Mouse (Mus musculus) heart, embryonic 14.5 days (tissue): ENCODE data around the gene Agbl4. TPM values are rescaled to one million over a fixed set of nuclear protein-coding genes. Genes with fewer than 3 reads are reported as not detected.

ENCODE experiments used
- ATAC-seq: fragments of 200-750 bp; cut with Nextera tagmentation; 2 replicates; pipeline ENCODE4 v1.8.0; 2017; ENCODE audit warnings: low read depth, moderate TSS enrichment; ENCODE audit not compliant: insufficient number of reproducible peaks, insufficient read depth, low FRiP score
- H3K27ac ChIP-seq, 2 experiments: fragments of 200-500 bp in 1 of 2; fragments of 300-500 bp in 1 of 2; sonication (generic) in 1 of 2; replicated peaks in 1 of 2; 2 replicates each; pipeline ENCODE4 v1.5.1; 2012 to 2014; ENCODE audit warnings: low read depth in 2 of 2, low read length in 2 of 2, control low read depth in 1 of 2, mild to moderate bottlenecking in 1 of 2, mixed read lengths in 1 of 2; ENCODE audit not compliant: control insufficient read depth in 1 of 2, insufficient read depth in 1 of 2
- H3K27me3 ChIP-seq: fragments of 300-500 bp; sonication (generic); 2 replicates; pipeline ENCODE4 v1.6.1; 2014; ENCODE audit warnings: mild to moderate bottlenecking, low read length, control low read depth; ENCODE audit not compliant: control insufficient read depth, insufficient read depth
- H3K36me3 ChIP-seq: fragments of 300-500 bp; sonication (generic); 2 replicates; pipeline ENCODE4 v1.6.1; 2014; ENCODE audit warnings: mild to moderate bottlenecking, control low read depth, low read length, mixed read lengths; ENCODE audit not compliant: control insufficient read depth, insufficient read depth
- H3K4me1 ChIP-seq, 2 experiments: fragments of 200-500 bp in 1 of 2; fragments of 300-500 bp in 1 of 2; sonication (generic) in 1 of 2; 2 replicates each; pipeline ENCODE4 v1.6.1; 2012 to 2014; ENCODE audit warnings: low read length in 2 of 2, control low read depth in 1 of 2, mixed read lengths in 1 of 2; ENCODE audit not compliant: control insufficient read depth in 2 of 2, insufficient read depth in 2 of 2
- H3K4me2 ChIP-seq: fragments of 300-500 bp; sonication (generic); 2 replicates; pipeline ENCODE4 v1.6.1; 2014; ENCODE audit warnings: mild to moderate bottlenecking, low read length
- H3K4me3 ChIP-seq, 2 experiments: fragments of 200-500 bp in 1 of 2; fragments of 300-500 bp in 1 of 2; sonication (generic) in 1 of 2; 2 replicates each; pipeline ENCODE4 v1.5.1; 2012 to 2014; ENCODE audit warnings: low read length in 2 of 2, mild to moderate bottlenecking in 2 of 2, control low read depth in 1 of 2, low read depth in 1 of 2, moderate library complexity in 1 of 2; ENCODE audit not compliant: control insufficient read depth in 1 of 2, insufficient read depth in 1 of 2
- H3K9ac ChIP-seq: fragments of 300-500 bp; sonication (generic); 2 replicates; pipeline ENCODE4 v1.6.1; 2014; ENCODE audit warnings: mild to moderate bottlenecking, low read length
- H3K9me3 ChIP-seq: fragments of 300-500 bp; sonication (generic); 2 replicates; pipeline ENCODE4 v1.6.1; 2016; ENCODE audit warnings: low read length, control low read depth; ENCODE audit not compliant: control insufficient read depth
- WGBS: fragments of 180-500 bp; shearing (Covaris S2); extraction: QIAGEN DNeasy Blood & Tissue Kit; methylation state at CpG from one replicate; pipeline ENCODE4 v1.1.7; 2014; 5-methylcytosine and 5-hydroxymethylcytosine counted together
- polyA plus RNA-seq: library from polyadenylated mRNA; unstranded; fragments of >200 nt; fragmentation: Nextera tagmentation; extraction: Ambion mirVana; gene quantifications from 2 replicates; pipeline ENCODE4 v1.2.1, GENCODE M21; 2014

Gene Agbl4
- polyA plus RNA-seq, 1 experiment from 2014 or later: 1.1 TPM

- Histone ChIP-seq H3K9me3 (no peaks in the 10 kb centered on the region), H3K27me3 (no peaks in the 10 kb centered on the region), H3K4me3 (no peak overlapping the region), H3K4me1 (peaks cover 2 to 3% of the 10 kb centered on the region in 2 experiments; a peak in 2 of 4 replicates), H3K9ac (no peak overlapping the region), H3K4me2 (no peak overlapping the region), H3K27ac (no peak overlapping the region), H3K36me3 (peaks cover 45% of the 10 kb centered on the region)
- 70% methylated on average over 5 of the region's 5 CpGs for WGBS
- no peak for ATAC-seq
These were observed 1060.1 kb downstream of the Agbl4 start for GRCm38 (mm10) chr4:111457568-111457967.

DNA sequence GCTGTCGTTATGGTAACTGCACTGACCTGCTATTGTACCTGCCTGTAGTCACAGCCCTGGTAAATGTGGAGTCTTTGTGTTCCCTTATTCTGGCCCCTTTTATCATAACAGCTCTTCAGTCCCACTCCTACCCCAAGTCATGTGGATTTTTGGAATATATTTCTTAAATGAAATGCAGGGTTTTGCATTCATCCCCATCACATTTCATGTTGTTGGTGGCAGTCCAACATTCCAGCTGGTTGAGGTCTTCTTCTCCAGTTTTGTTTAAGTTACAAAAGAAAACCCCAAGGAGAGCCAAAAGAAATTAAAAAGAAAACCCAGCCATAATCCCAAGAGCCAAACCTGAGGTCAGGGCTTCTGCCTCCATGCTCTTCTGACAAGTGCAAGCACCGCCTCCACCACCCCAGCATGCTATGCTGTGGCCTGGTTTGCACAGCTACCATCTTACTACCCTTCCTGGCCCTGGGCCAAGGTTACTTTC, 1069.9 kb downstream of the Agbl4 start:
- no peak overlapping the region for H3K9ac ChIP-seq
- no peak overlapping the region for H3K4me3 ChIP-seq
- H3K4me1 ChIP-seq: no peaks in the 10 kb centered on the region
- 71% methylated on average over 2 of the region's 2 CpGs for WGBS
- H3K27ac ChIP-seq: no peak overlapping the region
- no peaks in the 10 kb centered on the region for H3K27me3 ChIP-seq
- no peaks in the 10 kb centered on the region for H3K36me3 ChIP-seq
- H3K9me3 ChIP-seq: no peaks in the 10 kb centered on the region
- no peak for ATAC-seq
- no peak overlapping the region for H3K4me2 ChIP-seq

- Histone ChIP-seq H3K4me1 (no peaks in the 10 kb centered on the region), H3K4me2 (no peak overlapping the region), H3K4me3 (no peak overlapping the region), H3K9ac (no peak overlapping the region), H3K9me3 (no peaks in the 10 kb centered on the region), H3K27me3 (no peaks in the 10 kb centered on the region), H3K36me3 (no peaks in the 10 kb centered on the region), H3K27ac (no peak overlapping the region)
- no peak for ATAC-seq
- WGBS: 84% methylated on average over 4 of the region's 4 CpGs
These were observed 1070.3 kb downstream of the Agbl4 start for GRCm38 (mm10) chr4:111467796-111468195.

DNA sequence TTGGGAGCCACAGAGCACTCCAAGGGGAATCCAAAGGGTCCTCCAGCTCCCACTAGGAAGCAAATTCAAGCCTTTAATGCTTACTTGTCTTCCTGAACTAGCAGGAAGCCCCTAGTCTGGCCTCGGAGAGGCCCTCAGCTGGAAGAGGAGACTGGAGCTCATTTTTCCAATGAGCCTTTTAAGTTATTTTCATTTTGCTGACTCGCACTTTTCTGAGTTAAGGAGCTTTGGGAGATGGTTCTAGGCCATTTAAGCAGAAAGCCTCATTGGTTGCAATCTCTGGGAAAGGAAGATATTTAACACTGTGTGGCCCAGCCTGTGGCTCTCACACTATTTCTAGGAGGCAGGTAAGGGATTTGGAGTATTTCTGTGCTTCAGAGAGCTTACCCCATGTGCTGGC, 1072.4 kb downstream of the Agbl4 start:
- 69% methylated on average over 2 of the region's 2 CpGs for WGBS
- Histone ChIP-seq H3K27ac (no peak overlapping the region), H3K36me3 (no peaks in the 10 kb centered on the region), H3K9ac (no peak overlapping the region), H3K4me1 (no peaks in the 10 kb centered on the region), H3K9me3 (no peaks in the 10 kb centered on the region), H3K4me3 (no peak overlapping the region), H3K27me3 (no peaks in the 10 kb centered on the region), H3K4me2 (no peak overlapping the region)
- no peak for ATAC-seq

- Histone ChIP-seq H3K27ac (no peak overlapping the region), H3K27me3 (no peaks in the 10 kb centered on the region), H3K9me3 (no peaks in the 10 kb centered on the region), H3K4me3 (no peak overlapping the region), H3K4me1 (no peaks in the 10 kb centered on the region), H3K36me3 (no peaks in the 10 kb centered on the region), H3K9ac (no peak overlapping the region), H3K4me2 (no peak overlapping the region)
- WGBS: 81% methylated on average over 3 of the region's 3 CpGs
- ATAC-seq: no peak
These were observed 1074.3 kb downstream of the Agbl4 start for GRCm38 (mm10) chr4:111471726-111472125.

DNA sequence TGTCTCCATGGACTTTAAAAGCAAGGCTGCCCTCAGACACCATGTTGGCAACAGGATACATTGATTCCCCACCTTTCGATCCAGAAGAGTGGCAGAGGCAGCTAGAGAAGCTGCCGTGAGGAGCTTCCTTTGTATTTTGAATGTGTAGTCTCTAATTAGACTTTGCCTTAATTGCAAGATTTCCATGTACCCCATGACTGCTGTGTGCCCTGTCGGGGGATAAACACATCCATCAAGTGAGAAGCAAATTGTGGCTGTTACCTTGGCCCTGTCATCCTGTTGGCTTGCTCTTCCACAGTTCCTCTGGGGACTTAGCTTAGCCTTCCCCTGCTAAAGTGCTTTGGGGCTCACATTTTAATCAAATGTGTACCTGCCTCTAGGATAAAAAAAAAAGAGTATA, 1075.0 kb downstream of the Agbl4 start:
- Histone ChIP-seq H3K4me2 (no peak overlapping the region), H3K9ac (no peak overlapping the region), H3K4me1 (no peaks in the 10 kb centered on the region), H3K4me3 (no peak overlapping the region), H3K27ac (no peak overlapping the region), H3K27me3 (no peaks in the 10 kb centered on the region), H3K9me3 (no peaks in the 10 kb centered on the region), H3K36me3 (no peaks in the 10 kb centered on the region)
- ATAC-seq: no peak
- 80% methylated on average over 3 of the region's 3 CpGs for WGBS

- WGBS: 93% methylated on average over 1 of the region's 1 CpGs
- Histone ChIP-seq H3K9me3 (no peaks in the 10 kb centered on the region), H3K36me3 (no peaks in the 10 kb centered on the region), H3K4me1 (peaks cover 3 to 5% of the 10 kb centered on the region in 2 experiments; a peak in 3 of 4 replicates), H3K27ac (no peak overlapping the region), H3K4me2 (no peak overlapping the region), H3K9ac (no peak overlapping the region), H3K27me3 (no peaks in the 10 kb centered on the region), H3K4me3 (no peak overlapping the region)
- no peak for ATAC-seq
These were observed 1075.6 kb downstream of the Agbl4 start for GRCm38 (mm10) chr4:111473014-111473413.

DNA sequence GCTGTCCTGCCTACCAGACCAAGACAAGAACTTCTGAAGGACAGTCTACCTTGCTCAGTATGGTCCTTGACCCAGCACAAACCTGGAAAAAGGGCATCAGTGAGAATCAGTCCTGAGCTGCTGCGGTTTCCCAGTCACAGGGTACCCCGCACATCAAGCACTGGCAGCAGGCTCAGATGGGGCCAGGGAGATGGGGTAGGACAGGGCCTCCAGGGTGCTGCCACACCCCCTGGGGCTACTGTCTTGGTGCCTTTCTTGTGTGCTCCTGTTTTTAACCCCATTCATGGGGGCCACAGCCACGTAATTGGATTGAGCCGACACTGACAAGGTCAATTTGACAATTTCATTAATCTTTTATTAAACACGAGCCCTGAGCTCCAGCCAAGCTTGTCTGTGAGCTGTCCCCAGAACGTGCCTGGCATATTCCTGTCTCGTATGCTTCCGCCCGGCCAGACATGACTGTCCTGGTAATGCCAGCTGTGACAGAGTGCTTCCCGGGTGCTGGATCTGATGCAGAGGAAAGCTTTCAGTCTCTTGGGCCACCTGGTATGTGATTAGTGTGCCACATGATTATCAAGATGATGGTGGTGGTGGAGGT, 1078.0 kb downstream of the Agbl4 start:
- H3K27me3 ChIP-seq: no peaks in the 10 kb centered on the region
- no peak for ATAC-seq
- no peak overlapping the region for H3K27ac ChIP-seq
- no peak overlapping the region for H3K9ac ChIP-seq
- peaks cover 3 to 9% of the 10 kb centered on the region in 2 experiments; a peak in 3 of 4 replicates for H3K4me1 ChIP-seq
- no peak overlapping the region for H3K4me2 ChIP-seq
- WGBS: 72% methylated on average over 10 of the region's 10 CpGs
- H3K4me3 ChIP-seq: no peak overlapping the region
- H3K36me3 ChIP-seq: no peaks in the 10 kb centered on the region
- H3K9me3 ChIP-seq: no peaks in the 10 kb centered on the region
